Mouse (Mus musculus) forebrain, embryonic 16.5 days (tissue): ENCODE measurements around the gene Zfp260. TPM values are rescaled to one million over a fixed set of nuclear protein-coding genes. Genes with fewer than 3 reads are reported as not detected.

Source experiments
- ATAC-seq: fragments of 200-750 bp; cut with Nextera tagmentation; 2 replicates; pipeline ENCODE4 v1.8.0; 2017; ENCODE audit warnings: mild to moderate bottlenecking, moderate library complexity
- H3K27ac ChIP-seq: fragments of 300-500 bp; sonication (generic); 2 replicates; pipeline ENCODE4 v1.5.1; 2014; ENCODE audit warnings: low read length, control low read depth
- H3K27me3 ChIP-seq: fragments of 300-500 bp; sonication (generic); replicated peaks from 2 replicates; pipeline ENCODE4 v1.6.1; 2014; ENCODE audit warnings: low read length; ENCODE audit not compliant: control insufficient read depth, insufficient read depth
- H3K36me3 ChIP-seq: fragments of 300-500 bp; sonication (generic); 2 replicates; pipeline ENCODE4 v1.6.1; 2014; ENCODE audit not compliant: control insufficient read depth, insufficient read depth
- H3K4me1 ChIP-seq: fragments of 300-500 bp; sonication (generic); replicated peaks from 2 replicates; pipeline ENCODE4 v1.6.1; 2014; ENCODE audit warnings: low read length; ENCODE audit not compliant: control insufficient read depth, insufficient read depth
- H3K4me2 ChIP-seq: fragments of 300-500 bp; sonication (generic); 2 replicates; pipeline ENCODE4 v1.6.1; 2014; ENCODE audit warnings: mild to moderate bottlenecking, low read length, control low read depth
- H3K4me3 ChIP-seq: fragments of 300-500 bp; sonication (generic); replicated peaks from 2 replicates; pipeline ENCODE4 v1.5.1; 2014; ENCODE audit warnings: mild to moderate bottlenecking, low read length, control low read depth
- H3K9ac ChIP-seq: fragments of 300-500 bp; sonication (generic); replicated peaks from 2 replicates; pipeline ENCODE4 v1.6.1; 2014; ENCODE audit warnings: low read depth, low read length, control low read depth
- H3K9me3 ChIP-seq: fragments of 300-500 bp; sonication (generic); 2 replicates; pipeline ENCODE4 v1.6.1; 2016; ENCODE audit warnings: low read length; ENCODE audit not compliant: control insufficient read depth
- WGBS: fragments of 180-500 bp; shearing (Covaris S2); extraction: QIAGEN DNeasy Blood & Tissue Kit; methylation state at CpG from one replicate; pipeline ENCODE4 v1.1.7; 2014; 5-methylcytosine and 5-hydroxymethylcytosine counted together
- polyA plus RNA-seq: library from polyadenylated mRNA; unstranded; fragments of >200 nt; fragmentation: Nextera tagmentation; extraction: Ambion mirVana; gene quantifications from 2 replicates; pipeline ENCODE4 v1.2.1, GENCODE M21; 2015

The Zfp260 gene
- polyA plus RNA-seq, 1 experiment from 2014 or later, result 112 TPM

DNA sequence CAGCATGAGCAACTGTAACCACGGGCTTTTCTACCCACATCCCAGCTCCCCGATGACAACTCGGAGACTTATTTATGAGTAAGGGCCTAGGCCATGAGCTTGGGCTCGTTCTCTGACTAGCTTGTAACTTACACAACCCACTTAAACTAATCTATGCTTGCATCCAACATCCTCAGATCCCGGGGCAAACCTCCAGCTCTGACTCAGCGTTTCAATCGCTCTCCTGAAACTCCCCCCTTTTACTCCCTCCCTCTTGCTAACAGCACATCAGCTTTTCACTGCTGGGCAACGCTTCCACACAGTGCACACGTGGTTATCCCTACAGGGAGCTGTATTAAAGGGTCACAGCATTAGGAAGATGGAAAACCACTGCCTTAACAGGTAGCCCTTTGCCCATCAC, 8.1 kb upstream of the Zfp260 start:
- Histone ChIP-seq H3K4me2 (no peak overlapping the region), H3K27ac (no peak overlapping the region), H3K4me1 (peaks cover 25% of the 10 kb centered on the region), H3K9me3 (no peaks in the 10 kb centered on the region), H3K4me3 (no peak overlapping the region), H3K36me3 (peaks cover 18% of the 10 kb centered on the region), H3K9ac (no peak overlapping the region), H3K27me3 (no peaks in the 10 kb centered on the region)
- 94% methylated on average over 9 of the region's 9 CpGs for WGBS
- ATAC-seq, result no peak

DNA sequence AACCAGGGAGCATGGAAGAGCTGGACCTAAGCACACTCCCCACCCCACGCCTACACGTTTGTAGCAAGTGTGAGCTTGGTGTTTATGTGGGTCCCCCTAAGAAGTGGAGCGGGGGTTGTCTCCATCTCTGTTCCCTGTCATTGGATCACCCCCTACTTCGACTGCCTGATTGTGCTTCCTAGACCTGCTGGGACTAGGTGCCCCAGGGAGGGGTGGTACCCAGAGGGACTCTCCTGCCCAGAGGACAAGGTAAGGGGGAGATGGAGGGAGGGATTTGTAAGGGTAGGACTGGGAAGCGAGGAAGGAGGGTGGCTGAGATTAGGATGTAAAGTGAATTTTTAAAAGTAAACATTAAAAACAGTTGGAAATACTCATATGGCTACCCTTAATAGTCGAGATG, 5.2 kb upstream of the Zfp260 start:
- no peak for ATAC-seq
- 15% methylated on average over 6 of the region's 6 CpGs for WGBS
- Histone ChIP-seq H3K4me1 (peaks cover 30% of the 10 kb centered on the region), H3K27me3 (no peaks in the 10 kb centered on the region), H3K27ac (no peak overlapping the region), H3K4me2 (peak overlapping the region; percentile 86), H3K4me3 (peak overlapping the region; percentile 64), H3K36me3 (peaks cover 18% of the 10 kb centered on the region), H3K9me3 (no peaks in the 10 kb centered on the region), H3K9ac (peak overlapping the region; percentile 59)

DNA sequence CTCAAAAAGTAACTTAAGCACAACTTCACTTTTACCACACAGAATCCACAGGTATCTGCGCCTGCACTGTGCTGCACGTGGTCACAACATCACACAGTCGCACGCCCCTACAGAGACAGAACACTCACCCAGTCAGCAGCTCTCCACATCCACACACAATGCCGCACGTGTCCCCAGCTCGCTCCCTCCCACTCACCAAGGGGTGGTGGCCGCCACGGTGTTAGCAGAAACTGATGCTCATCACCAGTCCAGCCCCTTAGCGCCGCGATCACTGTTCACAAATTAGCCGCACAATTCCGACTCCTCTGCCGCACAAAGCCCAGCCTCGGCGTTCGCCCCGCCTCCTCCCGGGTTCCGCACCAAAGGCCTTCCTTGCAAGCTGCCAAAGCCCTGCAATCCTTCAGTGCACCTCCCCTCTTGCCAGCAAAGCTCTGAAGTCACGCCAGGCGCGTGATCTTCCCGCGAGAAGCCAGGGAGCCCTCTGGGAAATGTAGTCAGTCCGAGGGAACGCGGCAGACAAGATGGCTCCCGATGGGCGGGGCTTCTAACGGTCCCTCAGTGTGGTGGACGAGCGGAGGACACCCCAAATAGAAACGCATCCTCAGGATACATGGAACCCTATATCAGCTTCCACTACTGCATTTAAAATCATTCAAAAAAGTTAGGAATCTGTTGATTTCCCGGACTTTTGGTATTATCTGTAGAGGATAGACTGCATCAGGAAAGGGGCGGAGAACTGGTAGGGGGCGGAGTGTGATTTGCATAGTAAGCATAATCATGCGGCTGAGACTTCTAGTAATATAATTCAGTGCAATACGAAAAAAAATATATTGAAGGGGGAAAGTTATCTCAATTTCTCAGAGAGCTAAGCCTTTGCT, 4.2 kb upstream of the Zfp260 start, which contains the start of the genes Gm26920 and Zfp566:
TSS of gene Gm26920 (minus strand) at position 319 of the 878 bp plus-strand sequence.
TSS of gene Zfp566 (minus strand) at position 436 of the 878 bp plus-strand sequence.
- Histone ChIP-seq H3K4me3 (peak within 1 kb of the TSS; percentile 64), H3K9ac (peak within 1 kb of the TSS; percentile 59), H3K4me1 (peaks cover 30% of the 10 kb centered on the region), H3K27ac (peak within 1 kb of the TSS; percentile 77), H3K27me3 (no peaks in the 10 kb centered on the region), H3K36me3 (peaks cover 13% of the 10 kb centered on the region), H3K9me3 (no peaks in the 10 kb centered on the region), H3K4me2 (peak within 1 kb of the TSS; percentile 86)
- under 1% methylated on average over 40 of the region's 40 CpGs for WGBS
- peak; percentile 91 for ATAC-seq

DNA sequence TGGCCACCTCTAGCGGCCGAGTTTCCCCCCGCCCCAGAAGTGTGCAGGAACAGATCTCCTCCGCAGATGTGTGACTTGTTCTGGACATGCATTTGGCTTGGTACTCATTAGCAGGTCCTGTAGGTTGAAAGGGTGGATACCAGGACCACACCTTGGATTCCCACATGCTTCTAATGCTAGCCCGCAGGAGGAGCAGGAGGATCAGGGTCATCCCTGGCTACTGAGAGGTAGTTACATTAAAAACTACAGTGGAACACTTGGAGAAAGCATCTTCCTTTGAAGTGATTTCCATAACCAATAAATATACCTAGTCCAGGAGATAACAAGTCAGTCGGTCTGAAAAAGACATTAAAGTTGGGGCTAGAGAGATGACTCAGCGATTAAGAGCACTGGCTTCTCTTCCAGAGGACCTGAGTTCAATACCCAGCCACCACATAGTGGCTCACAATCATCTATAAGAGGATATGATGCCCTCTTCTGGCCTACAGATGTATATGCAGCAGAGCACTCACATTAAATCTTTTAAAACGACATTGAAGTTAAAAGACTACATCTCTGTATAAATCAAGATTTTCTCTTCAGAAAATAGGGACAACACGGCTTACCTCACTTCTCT, 3.5 kb upstream of the Zfp260 start:
- H3K27ac ChIP-seq, result peak overlapping the region; percentile 76; the same call in 1 of the 2 replicates
- H3K4me1 ChIP-seq, result peaks cover 35% of the 10 kb centered on the region
- H3K27me3 ChIP-seq, result no peaks in the 10 kb centered on the region
- H3K4me3 ChIP-seq, result peak overlapping the region; percentile 64
- H3K9ac ChIP-seq, result peak overlapping the region; percentile 0; the same call in 1 of the 2 replicates
- peak overlapping the region; percentile 43 for H3K4me2 ChIP-seq
- WGBS, result 8% methylated on average over 9 of the region's 9 CpGs
- peaks cover 5% of the 10 kb centered on the region; the same call in 1 of the 2 replicates for H3K36me3 ChIP-seq
- H3K9me3 ChIP-seq, result no peaks in the 10 kb centered on the region
- ATAC-seq, result 0 out of 2 replicates have a peak, but pooled peaks have one; percentile 0

DNA sequence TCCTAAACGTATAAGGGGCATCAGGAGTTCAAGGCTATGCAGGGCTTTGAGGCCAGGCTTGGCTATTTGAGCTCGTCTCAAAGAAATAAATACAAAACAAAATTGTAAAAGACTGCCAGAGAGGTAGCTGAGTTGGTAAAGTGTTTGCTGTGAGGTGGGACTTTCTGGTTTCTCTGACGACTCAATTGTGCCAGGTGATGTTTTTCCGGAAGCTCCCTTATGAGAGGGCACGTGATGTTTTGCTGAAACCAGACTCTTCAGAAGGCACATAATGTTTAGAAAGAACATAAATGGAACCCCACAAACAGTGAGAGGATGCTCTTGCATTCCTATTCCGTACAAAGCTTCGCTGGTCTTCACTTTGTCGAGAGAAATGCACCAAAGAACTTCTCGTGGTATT, 1.9 kb upstream of the Zfp260 start:
- no peak for ATAC-seq
- WGBS, result 82% methylated on average over 9 of the region's 9 CpGs
- Histone ChIP-seq H3K4me3 (no peak overlapping the region), H3K36me3 (no peaks in the 10 kb centered on the region), H3K27ac (no peak overlapping the region), H3K27me3 (no peaks in the 10 kb centered on the region), H3K4me2 (no peak overlapping the region), H3K4me1 (peaks cover 39% of the 10 kb centered on the region), H3K9me3 (no peaks in the 10 kb centered on the region), H3K9ac (no peak overlapping the region)

- Histone ChIP-seq H3K9ac (no peak overlapping the region), H3K27me3 (no peaks in the 10 kb centered on the region), H3K4me1 (peaks cover 30% of the 10 kb centered on the region), H3K36me3 (no peaks in the 10 kb centered on the region), H3K27ac (no peak overlapping the region), H3K4me2 (peak overlapping the region; percentile 81), H3K9me3 (no peaks in the 10 kb centered on the region), H3K4me3 (peak overlapping the region; percentile 66)
- no peak for ATAC-seq
- WGBS, result 68% methylated on average over 6 of the region's 6 CpGs
Observed at GRCm38 (mm10) chr7:30093918-30094415, 610 bp upstream of the Zfp260 start.

- Histone ChIP-seq H3K9ac (peak overlapping the region; percentile 91), H3K4me3 (peak overlapping the region; percentile 66)
Observed at GRCm38 (mm10) chr7:30095551-30096125, 1.1 kb downstream of the Zfp260 start.

GRCm38 (mm10) chr7:30099297-30099696, 4.7 kb downstream of the Zfp260 start:
- H3K36me3 ChIP-seq, result peaks cover 30% of the 10 kb centered on the region
- no peaks in the 10 kb centered on the region for H3K9me3 ChIP-seq
- no peaks in the 10 kb centered on the region for H3K27me3 ChIP-seq
- H3K4me1 ChIP-seq, result peaks cover 17% of the 10 kb centered on the region
- H3K27ac ChIP-seq, result peak overlapping the region; percentile 58
- 0 out of 2 replicates have a peak overlapping the region, but pooled peaks have one; percentile 7 for H3K4me3 ChIP-seq
- no peak for ATAC-seq
- no peak overlapping the region for H3K9ac ChIP-seq
- 74% methylated on average over 13 of the region's 13 CpGs for WGBS
- peak overlapping the region; percentile 5; the same call in 1 of the 2 replicates for H3K4me2 ChIP-seq

More at GRCm38 (mm10) chr7:30095551-30096125, 1.1 kb downstream of the Zfp260 start:
- ATAC-seq, result no peak
- Histone ChIP-seq H3K27me3 (no peaks in the 10 kb centered on the region), H3K36me3 (peaks cover 3% of the 10 kb centered on the region; the same call in 1 of the 2 replicates), H3K4me2 (peak overlapping the region; percentile 81), H3K4me1 (peaks cover 24% of the 10 kb centered on the region), H3K9me3 (no peaks in the 10 kb centered on the region), H3K27ac (peak overlapping the region; percentile 45; the same call in 1 of the 2 replicates)
- WGBS, result under 1% methylated on average over 5 of the region's 5 CpGs
